Mouse (Mus musculus): ENCODE measurements around the gene Vars.

DNA sequence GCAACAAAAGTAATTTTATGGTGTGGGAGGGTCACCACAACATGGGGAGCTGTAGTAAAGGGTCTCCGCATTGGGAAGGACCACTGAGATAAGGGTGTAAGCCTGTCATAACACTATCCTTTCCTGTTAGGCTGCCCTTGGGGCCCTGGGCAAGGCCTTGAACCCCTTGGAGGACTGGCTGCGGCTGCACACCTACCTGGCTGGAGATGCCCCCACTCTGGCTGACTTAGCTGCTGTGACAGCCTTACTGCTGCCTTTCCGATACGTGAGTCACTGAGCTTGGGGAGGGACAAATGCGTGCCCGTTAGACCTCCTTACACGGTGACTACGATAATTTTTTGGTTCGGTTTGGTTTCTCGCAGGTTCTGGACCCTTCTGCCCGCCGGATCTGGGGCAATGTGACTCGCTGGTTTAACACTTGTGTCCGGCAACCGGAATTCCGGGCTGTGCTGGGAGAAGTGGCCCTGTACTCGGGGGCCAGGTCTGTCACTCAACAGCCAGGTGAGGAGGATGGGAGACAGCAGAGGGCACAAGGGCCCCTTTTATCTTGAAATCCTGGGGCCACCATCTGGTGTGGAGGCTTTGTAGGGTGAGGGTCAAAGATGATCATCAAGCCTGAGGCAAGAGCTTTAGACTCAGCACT lies 3.4 kb downstream of the Vars start:
- TF ChIP-seq CTCF (IDR thresholded peaks at IDR 0.05; ENCODE audit: extremely low read depth, insufficient read length, insufficient replicate concordance, low read depth, low read length), result no peak
- TF ChIP-seq POLR2A (IDR thresholded peaks at IDR 0.05; ENCODE audit: low read depth, low read length), result no peak

All from small intestine, adult 2 months (tissue).